Mouse (Mus musculus) forebrain, postnatal 0 days (tissue): ENCODE data around the gene Ift81. TPM values are rescaled to one million over a fixed set of nuclear protein-coding genes. Genes with fewer than 3 reads are reported as not detected.
A peak's percentile ranks its signal among the peaks of the same experiment; 100 is the strongest.

Experiments used
- ATAC-seq: fragments of 200-750 bp; cut with Nextera tagmentation; 2 replicates; pipeline ENCODE4 v1.8.0; 2017; ENCODE audit warnings: mild to moderate bottlenecking, moderate library complexity
- DNase-seq: peaks from one replicate; pipeline ENCODE4 v3.0.0-alpha.2; 2015
- H3K27ac ChIP-seq: fragments of 300-500 bp; sonication (generic); 2 replicates; pipeline ENCODE4 v1.5.1; 2014; ENCODE audit warnings: low read depth, mild to moderate bottlenecking, antibody characterized with exemption, low read length, moderate library complexity, mixed read lengths
- H3K27me3 ChIP-seq: fragments of 300-500 bp; sonication (generic); 2 replicates; pipeline ENCODE4 v1.6.1; 2014; ENCODE audit warnings: mild to moderate bottlenecking, low read length, mixed read lengths; ENCODE audit not compliant: insufficient read depth
- H3K36me3 ChIP-seq: fragments of 300-500 bp; sonication (generic); 2 replicates; pipeline ENCODE4 v1.6.1; 2014; ENCODE audit warnings: mild to moderate bottlenecking, moderate library complexity; ENCODE audit not compliant: insufficient read depth
- H3K4me1 ChIP-seq: fragments of 300-500 bp; sonication (generic); 2 replicates; pipeline ENCODE4 v1.6.1; 2014; ENCODE audit warnings: antibody characterized with exemption; ENCODE audit not compliant: insufficient read depth
- H3K4me2 ChIP-seq: fragments of 300-500 bp; sonication (generic); 2 replicates; pipeline ENCODE4 v1.6.1; 2014; ENCODE audit warnings: low read depth, mild to moderate bottlenecking, moderate library complexity
- H3K4me3 ChIP-seq: fragments of 300-500 bp; sonication (generic); 2 replicates; pipeline ENCODE4 v1.5.1; 2014; ENCODE audit warnings: low read depth, low read length, mixed read lengths
- H3K9ac ChIP-seq: fragments of 300-500 bp; sonication (generic); 2 replicates; pipeline ENCODE4 v1.6.1; 2014; ENCODE audit warnings: mild to moderate bottlenecking
- H3K9me3 ChIP-seq: fragments of 300-500 bp; sonication (generic); 2 replicates; pipeline ENCODE4 v1.6.1; 2016; ENCODE audit warnings: low read length
- CTCF ChIP-seq: sonication (generic); IDR thresholded peaks from 2 replicates; pipeline ENCODE4 v1.5.1; 2016; ENCODE audit warnings: antibody characterized with exemption, control low read depth, low read depth
- WGBS: fragments of 180-500 bp; shearing (Covaris S2); extraction: QIAGEN DNeasy Blood & Tissue Kit; methylation state at CpG from one replicate; pipeline ENCODE4 v1.1.7; 2014; 5-methylcytosine and 5-hydroxymethylcytosine counted together
- polyA plus RNA-seq: library from polyadenylated mRNA; unstranded; fragments of >200 nt; fragmentation: Nextera tagmentation; extraction: Ambion mirVana; gene quantifications from 2 replicates; pipeline ENCODE4 v1.2.1, GENCODE M21; 2015
- total RNA-seq: library from RNA; depleted of rRNA; stranded (reverse); fragments of >200 nt; gene quantifications from 2 replicates; pipeline ENCODE4 v1.2.3, GENCODE M21; 2014

Ift81 gene
- total and polyA plus RNA-seq, 2 experiments from 2014 or later: 48.1 to 67.0 TPM

DNA sequence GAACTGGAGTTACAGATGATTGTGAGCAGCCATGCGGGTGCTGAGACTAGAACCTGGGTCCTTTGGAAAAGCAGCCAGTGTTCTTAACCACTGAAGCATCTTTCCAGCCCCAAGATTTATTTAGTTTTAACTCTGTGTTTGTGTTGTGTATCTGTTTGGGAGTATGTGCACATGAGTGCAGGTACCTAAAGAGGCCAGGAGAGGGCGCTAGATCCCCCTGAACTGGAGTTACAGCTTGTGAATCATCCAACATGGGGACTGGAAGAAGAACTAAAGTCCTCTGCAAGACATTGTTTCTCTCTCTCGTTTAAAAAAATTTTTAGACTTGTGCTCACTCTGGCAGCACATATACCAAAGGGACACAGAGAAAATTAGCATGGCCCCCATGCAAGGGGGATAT is 107.9 kb downstream of the Ift81 start:
- Histone ChIP-seq H3K27ac (no peak overlapping the region), H3K4me2 (no peak overlapping the region), H3K9ac (no peak overlapping the region), H3K4me1 (peaks cover 10% of the 10 kb centered on the region; the same call in 1 of the 2 replicates), H3K27me3 (no peaks in the 10 kb centered on the region), H3K36me3 (no peaks in the 10 kb centered on the region), H3K9me3 (no peaks in the 10 kb centered on the region), H3K4me3 (no peak overlapping the region)
- TF ChIP-seq CTCF: peak; percentile 44
- no peak for ATAC-seq
- 83% methylated on average over 3 of the region's 3 CpGs for WGBS
- DNase-seq: no peak

DNA sequence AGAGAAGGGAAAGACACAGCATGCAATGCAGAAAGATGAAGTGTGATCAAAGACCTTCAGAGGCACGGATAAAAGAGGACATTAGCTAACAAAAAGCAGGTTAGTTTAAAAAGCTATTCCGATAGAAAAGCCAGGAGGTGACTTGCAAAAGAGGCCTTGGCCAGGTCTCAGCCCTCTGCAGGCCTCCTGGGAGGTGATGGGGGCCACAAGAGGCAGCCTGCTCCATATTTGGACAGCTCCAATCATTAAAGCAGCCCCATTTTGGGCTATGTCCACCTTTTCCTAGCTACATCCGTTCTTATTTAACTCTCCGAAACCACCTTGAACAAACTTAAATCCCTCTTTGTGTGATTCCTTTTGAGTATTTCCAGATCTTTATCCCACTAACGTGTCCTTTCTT is 108.8 kb downstream of the Ift81 start:
- TF ChIP-seq CTCF: no peak
- 80% methylated on average over 5 of the region's 5 CpGs for WGBS
- Histone ChIP-seq H3K4me2 (no peak overlapping the region), H3K36me3 (no peaks in the 10 kb centered on the region), H3K4me3 (no peak overlapping the region), H3K27ac (no peak overlapping the region), H3K4me1 (peaks cover 10% of the 10 kb centered on the region; the same call in 1 of the 2 replicates), H3K9ac (no peak overlapping the region), H3K9me3 (no peaks in the 10 kb centered on the region), H3K27me3 (no peaks in the 10 kb centered on the region)
- DNase-seq: no peak
- no peak for ATAC-seq

DNA sequence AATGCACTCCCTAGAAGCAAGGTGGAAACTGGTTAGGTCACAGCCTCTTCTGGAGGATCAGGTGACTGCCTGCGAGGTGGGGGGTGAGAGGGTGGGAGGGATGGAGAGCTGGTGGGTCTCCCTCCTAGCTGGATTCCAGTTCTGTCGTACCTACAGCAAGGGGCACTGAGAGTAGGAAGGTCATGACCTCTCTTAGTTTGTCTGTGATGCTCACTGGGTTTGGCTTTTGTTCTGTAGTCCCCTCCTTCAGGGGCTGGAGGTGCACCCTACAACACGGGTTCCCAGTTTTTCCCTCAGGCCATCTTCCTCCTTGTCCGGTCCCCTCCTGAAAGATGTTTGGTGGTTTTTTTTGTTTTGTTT is 110.6 kb downstream of the Ift81 start:
- ATAC-seq (no peak), DNase-seq (no peak)
- no peak overlapping the region for H3K4me3 ChIP-seq
- no peaks in the 10 kb centered on the region for H3K9me3 ChIP-seq
- WGBS: 40% methylated on average over 4 of the region's 4 CpGs
- H3K4me1 ChIP-seq: peaks cover 16% of the 10 kb centered on the region
- no peaks in the 10 kb centered on the region for H3K27me3 ChIP-seq
- H3K36me3 ChIP-seq: no peaks in the 10 kb centered on the region
- TF ChIP-seq CTCF: no peak
- H3K9ac ChIP-seq: peak overlapping the region; percentile 99; the same call in 1 of the 2 replicates
- H3K27ac ChIP-seq: peak overlapping the region; percentile 99
- 0 out of 2 replicates have a peak overlapping the region, but pooled peaks have one; percentile 76 for H3K4me2 ChIP-seq

DNA sequence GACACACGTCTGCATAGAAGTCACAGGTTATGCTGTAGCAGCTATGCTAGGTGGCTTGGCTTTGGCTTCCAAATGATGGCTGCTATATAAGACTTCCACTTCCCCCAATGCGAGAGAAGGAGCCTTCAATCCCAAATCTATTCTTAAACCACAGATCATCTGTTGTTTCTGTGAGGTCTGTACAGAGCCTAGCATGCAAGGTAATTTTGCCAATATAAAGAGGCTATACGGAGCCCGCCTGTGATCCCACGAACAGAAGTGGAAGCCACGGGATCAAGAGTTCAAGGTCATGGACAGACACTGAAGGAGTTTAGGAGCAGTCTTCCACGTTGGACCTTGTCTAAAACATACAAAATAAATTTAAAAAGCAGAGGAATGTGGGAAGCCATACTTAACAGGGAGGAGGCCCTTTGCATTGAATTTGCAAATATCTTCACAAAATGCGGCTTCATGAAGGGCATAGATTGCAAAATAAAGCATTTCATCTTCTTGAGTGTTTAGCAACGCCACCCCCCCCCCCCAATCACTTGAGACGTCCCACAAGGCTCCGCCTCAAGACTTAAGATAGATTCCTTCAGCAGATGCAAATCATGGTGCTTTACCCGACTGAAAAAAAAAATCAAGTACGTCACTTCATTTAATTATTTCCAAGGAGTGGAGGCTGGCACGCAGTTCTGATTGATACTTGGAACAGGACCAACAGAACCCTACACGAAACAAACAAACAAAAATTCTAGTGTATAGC is 111.1 kb downstream of the Ift81 start:
- Histone ChIP-seq H3K4me1 (peaks cover 19% of the 10 kb centered on the region), H3K9me3 (no peaks in the 10 kb centered on the region), H3K4me2 (peak overlapping the region; percentile 76), H3K27ac (peak overlapping the region; percentile 99), H3K4me3 (peak overlapping the region; percentile 92), H3K36me3 (no peaks in the 10 kb centered on the region), H3K9ac (peak overlapping the region; percentile 99), H3K27me3 (no peaks in the 10 kb centered on the region)
- no peak for TF ChIP-seq CTCF
- 17% methylated on average over 15 of the region's 15 CpGs for WGBS
- DNase-seq (peak; percentile 49), ATAC-seq (peak; percentile 12)

DNA sequence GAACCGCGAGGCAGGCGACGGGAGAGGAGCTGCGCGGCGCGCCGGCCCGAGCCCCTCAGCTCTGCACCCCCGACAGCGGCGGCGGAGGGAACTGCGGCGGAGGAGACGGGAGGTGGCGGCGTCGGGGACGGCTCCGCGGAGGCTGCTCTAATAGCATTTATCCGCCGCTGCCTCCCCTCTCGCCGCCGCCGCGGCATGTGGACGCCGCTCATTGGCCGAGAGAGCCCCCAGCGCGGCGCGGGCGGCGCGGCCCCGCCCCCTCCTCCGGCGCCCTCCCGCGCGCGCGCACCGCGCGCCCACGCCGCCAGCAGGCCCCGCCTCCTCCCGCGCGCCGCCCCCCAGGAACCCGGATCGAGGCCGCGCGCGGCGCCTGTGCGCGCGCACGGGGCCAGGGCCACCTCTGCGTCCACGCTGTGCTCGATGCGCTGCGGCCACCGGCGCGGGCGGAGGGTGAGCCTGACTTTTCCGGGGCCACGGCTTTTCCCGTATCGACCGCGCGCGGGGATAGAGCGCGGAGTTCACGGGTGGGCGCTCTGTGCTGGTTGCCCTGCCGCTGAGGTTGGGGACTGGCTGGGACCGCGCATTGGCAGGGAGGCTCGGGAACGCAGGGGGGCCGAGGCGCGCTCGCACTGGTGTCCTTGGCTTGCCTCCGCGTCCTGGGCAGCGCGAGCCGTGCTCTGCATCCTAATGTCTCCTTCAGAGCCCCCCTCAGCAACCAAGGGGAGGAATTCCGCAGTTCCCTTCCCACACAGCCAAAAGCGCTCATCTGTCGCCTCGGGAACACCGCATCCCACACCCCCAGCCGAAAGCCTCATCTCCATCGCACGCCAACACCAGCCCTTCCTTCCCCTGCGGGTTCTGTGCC is 112.0 kb downstream of the Ift81 start, which contains the start of gene Atp2a2:
Gene Atp2a2 (minus strand): TSS at position 149 of the 865 bp plus-strand sequence.
- Histone ChIP-seq H3K27me3 (no peaks in the 10 kb centered on the region), H3K36me3 (no peaks in the 10 kb centered on the region), H3K9ac (peak within 1 kb of the TSS; percentile 99), H3K27ac (peak within 1 kb of the TSS; percentile 99), H3K4me3 (peak within 1 kb of the TSS; percentile 92), H3K9me3 (no peaks in the 10 kb centered on the region), H3K4me2 (peak within 1 kb of the TSS; percentile 76), H3K4me1 (peaks cover 26% of the 10 kb centered on the region)
- 1% methylated on average over 82 of the region's 113 CpGs for WGBS
- TF ChIP-seq CTCF: peak; percentile 59
- DNase-seq: peak; percentile 97
- ATAC-seq: peak; percentile 92

DNA sequence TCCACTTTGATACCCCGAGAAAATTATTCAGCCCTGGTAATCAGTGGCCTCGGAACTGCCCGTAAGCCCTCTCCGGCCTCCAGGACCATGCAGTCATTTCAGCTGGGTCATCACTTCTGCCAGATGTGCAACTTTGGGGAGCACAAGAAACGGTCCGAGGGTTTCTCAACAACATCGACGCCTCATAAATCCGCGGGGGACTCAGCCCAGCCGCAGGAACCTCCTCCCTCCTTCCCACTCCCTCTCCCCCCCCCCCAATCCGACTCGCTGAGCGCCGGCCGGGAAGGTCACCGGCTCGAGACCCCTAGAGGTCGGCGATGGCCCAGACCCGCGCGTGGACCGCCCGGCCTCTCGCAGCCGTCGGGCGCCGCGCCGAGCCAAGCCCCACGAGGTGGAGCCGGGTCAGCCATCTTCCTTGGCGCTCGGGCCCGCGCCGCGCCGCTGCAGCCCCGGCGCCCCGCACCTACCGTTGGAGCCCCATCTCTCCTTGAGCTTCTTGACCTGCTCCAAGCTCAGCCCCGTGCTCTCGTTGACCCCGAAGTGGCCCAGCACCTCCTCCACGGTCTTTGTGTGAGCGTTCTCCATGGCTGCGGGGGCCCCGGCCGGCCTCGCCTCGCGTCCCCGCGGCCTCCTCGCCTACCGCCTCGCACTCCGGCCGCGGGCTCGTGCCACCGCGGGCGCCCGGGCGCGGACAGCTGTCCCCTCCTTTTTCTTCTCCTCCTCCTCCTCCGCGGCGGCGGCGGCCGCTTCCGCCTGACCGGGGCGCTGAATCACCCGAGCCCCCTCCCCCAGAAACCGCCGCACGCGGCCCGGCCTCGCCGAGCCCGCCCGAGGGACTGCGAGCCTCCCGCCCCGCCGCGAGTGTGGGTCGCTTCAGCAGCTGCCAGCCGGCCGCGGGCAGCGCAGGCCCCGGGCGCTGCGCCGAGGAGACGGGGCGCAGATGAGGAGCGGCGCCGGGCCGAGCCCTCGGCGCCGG is 112.9 kb downstream of the Ift81 start:
- H3K27ac ChIP-seq: peak overlapping the region; percentile 99
- ATAC-seq: peak; percentile 7
- TF ChIP-seq CTCF: no peak
- 5% methylated on average over 104 of the region's 113 CpGs for WGBS
- no peaks in the 10 kb centered on the region for H3K36me3 ChIP-seq
- H3K27me3 ChIP-seq: no peaks in the 10 kb centered on the region
- no peaks in the 10 kb centered on the region for H3K9me3 ChIP-seq
- H3K4me3 ChIP-seq: peak overlapping the region; percentile 92
- H3K9ac ChIP-seq: peak overlapping the region; percentile 99
- DNase-seq: peak; percentile 53
- peak overlapping the region; percentile 76 for H3K4me2 ChIP-seq
- peaks cover 26% of the 10 kb centered on the region for H3K4me1 ChIP-seq
